Mouse (Mus musculus): Measurements from ENCODE around the gene Brd4. TPM values are rescaled to one million over a fixed set of nuclear protein-coding genes. Genes with fewer than 3 reads are reported as not detected.

Brd4 gene
- total RNA-seq (2023): 314 TPM

DNA sequence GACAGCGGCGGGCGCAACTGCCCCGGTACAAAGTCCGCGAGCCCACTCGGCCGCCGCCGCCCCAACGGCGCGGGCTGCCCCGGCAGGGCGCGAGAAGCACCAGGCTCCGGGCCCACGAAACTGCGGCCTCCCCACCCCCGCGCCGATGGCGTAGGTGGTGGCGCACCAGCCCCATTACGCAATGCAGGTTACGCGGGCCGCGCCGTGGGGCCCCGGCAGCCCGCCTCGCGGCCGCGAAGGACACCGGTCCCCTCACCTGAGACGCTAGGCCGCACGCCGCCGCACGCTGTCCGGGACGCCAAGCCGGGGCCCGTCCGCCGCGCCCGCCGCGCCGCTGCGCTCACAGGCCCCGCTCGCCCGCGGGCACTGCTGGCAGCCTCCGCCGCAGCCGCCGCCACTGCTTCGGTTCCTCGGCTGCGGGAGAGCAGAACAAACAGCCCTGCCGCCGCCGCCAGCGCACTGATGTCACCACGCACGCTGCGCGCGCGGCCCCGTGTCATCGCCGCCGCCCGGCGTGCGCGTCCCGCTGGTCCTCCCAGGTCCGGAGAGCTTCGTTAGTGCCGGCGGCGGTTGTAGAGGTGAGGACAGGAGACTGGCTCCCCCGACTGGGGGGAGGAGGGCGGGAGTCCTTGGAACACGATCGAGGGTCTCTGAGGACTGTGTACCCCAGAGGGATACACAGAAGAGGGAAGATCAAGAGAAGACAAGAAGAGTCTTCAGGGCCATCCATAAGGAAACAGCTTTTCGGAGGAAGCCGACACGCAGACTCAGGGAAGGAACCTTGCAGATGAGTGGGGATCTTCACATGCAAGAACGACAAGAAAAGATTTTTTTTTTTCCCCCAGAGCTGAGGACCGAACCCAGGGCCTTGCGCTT is at the start of gene Brd4:
TSS of gene Brd4 (minus strand) at position 461 of the 876 bp plus-strand sequence.

DNA sequence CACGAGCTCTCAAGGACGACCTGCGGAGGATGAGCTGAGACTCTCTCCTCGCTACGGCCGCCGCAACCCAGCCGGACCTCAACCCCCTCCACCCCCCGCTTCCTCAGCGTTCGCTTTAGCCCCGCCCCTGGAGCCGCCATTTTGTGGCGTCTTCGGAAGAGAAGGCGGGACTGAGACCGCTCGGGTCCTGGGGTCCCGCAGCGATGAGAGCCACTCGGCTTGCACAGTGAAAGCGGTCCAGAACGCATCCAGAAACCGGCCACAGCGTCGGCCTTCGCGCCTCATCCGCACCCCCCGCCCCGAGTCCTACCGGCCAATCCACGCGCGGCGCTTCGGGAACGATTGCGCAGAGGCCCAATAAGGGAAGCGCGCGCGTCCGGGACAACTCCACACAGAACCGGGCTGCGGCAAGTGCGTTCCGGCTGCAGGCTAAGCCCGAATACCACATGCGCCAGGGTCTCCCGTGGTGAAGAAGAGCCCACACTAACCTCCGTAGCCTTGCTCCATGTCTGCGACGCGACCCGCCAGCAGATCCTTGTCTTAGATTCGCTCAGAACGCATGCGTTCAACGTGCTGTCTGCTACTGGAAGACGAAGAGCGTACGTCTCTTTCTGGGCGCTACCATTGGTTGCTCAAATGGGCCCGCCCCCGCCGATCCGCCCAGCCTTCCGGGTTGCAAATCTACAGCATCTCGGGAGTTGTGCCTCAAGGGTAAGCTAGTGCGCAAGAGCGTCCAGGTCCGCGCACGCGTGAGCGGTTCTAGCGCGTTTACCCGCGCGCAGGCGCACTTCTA is 36.3 kb upstream of the Brd4 start, which contains the start of gene Akap8:
TSS of gene Akap8 (minus strand) at position 642 of the 793 bp plus-strand sequence.

DNA sequence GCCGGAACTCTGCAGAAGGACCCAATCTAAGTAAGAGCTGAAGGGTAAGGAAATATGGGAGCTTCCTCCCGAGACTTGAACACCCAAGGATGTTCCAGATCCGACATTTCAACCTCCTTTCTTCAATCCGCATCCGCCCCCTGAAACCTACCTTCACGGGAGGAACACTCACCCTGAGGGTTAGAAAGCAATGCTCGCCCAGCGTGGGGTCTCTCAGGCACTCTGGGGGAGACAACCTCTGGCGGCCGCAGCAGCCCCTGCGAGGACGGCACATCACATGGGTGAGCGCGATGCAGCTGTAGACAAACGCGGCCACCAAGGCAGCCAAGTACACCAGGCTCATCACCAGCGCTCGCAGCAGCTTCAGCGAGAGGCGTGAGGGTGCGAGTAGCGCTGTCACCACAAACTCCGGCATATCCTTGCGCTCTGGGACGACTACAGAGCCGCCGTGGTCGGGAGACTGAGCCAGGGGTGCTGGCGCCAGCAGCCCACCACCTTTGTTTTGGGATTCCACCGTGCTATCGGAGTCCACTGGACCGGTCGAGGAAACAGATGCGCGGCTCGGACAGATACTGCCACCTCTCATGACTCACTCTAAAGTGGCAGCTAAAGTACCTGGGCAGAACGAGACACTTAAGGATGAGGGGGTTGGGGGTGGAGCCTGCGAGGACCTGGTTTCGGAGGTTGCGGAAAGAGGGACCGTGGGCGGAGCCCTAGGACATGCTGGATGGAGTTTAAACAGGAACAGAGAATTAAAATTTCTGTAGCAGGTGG is 95.5 kb downstream of the Brd4 start, which contains the start of gene Ephx3:
TSS of gene Ephx3 (minus strand) at position 687 of the 774 bp plus-strand sequence.

DNA sequence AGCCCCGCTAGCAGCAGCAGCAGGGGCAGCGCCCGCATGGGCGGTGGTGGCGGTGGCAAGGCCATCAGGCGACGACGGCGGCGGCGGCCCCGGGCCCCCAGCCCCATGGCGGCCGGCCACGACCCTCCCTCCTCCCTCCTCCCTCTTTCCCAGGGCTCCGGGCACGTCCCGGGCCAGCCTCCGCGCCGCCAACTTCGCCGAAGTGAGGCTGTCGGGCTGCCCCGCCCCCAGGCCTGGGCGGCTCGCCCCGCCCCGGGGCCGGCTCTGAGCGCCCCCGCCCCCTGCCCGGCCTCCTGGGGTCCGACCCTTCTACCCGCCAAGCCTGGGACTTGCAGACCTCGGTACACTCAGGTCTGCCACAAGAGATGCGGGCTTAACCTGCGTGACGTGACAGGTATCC is 117.8 kb downstream of the Brd4 start, which contains the start of gene Notch3:
TSS of gene Notch3 (minus strand) at position 166 of the 400 bp plus-strand sequence.

Other genes with a start within 250 kb of the Brd4 start
- 75.1 TPM for gene Rrp1b, start 248.6 kb downstream of the Brd4 start, total RNA-seq (2023)
- gene Hsf2bp, start 248.4 kb downstream of the Brd4 start, total RNA-seq (2023): 0.41 TPM
- gene Notch3, start 117.9 kb downstream of the Brd4 start, total RNA-seq (2023): 0.12 TPM
- 2.6 TPM for gene Ephx3, start 95.2 kb downstream of the Brd4 start, total RNA-seq (2023)
- gene Akap8, start 36.5 kb upstream of the Brd4 start, total RNA-seq (2023): 356 TPM
- 193 TPM for gene Akap8l, start 65.9 kb upstream of the Brd4 start, total RNA-seq (2023)
- 35.1 TPM for gene Wiz, start 104.7 kb upstream of the Brd4 start, total RNA-seq (2023)
- gene Rasal3, start 118.9 kb upstream of the Brd4 start, total RNA-seq (2023): 585 TPM
- 84.0 TPM for gene Pglyrp2, start 139.4 kb upstream of the Brd4 start, total RNA-seq (2023)
- not detected for gene Cyp4f39, start 168.0 kb upstream of the Brd4 start, total RNA-seq (2023)
- 1.4 TPM for gene Cyp4f17, start 221.3 kb upstream of the Brd4 start, total RNA-seq (2023)

Data from CD4-positive naive resting alpha-beta T cell, adult 57 days (primary cell).